Mouse (Mus musculus): Measurements from ENCODE around the gene Tmem222. TPM values are rescaled to one million over a fixed set of nuclear protein-coding genes. Genes with fewer than 3 reads are reported as not detected.

The Tmem222 gene
- total and polyA plus RNA-seq, 3 experiments: 25.2 to 33.5 (median 30.8) TPM

- DNase-seq (ENCODE audit: low spot score) (peak; percentile 86), ATAC-seq (ENCODE audit: extremely low read depth, insufficient number of reproducible peaks, low FRiP score, poor library complexity, severe bottlenecking) (peak; percentile 46; the same call in 1 of the 2 replicates)
- Histone ChIP-seq H3K36me3 (replicated peaks) (peaks cover 14% of the 10 kb centered on the region), H3K27me3 (ENCODE audit: insufficient read depth, low read length) (no peaks in the 10 kb centered on the region; the same call in 1 of the 2 replicates), H3K9me3 (replicated peaks) (peaks cover 4% of the 10 kb centered on the region; the same call in 1 of the 2 replicates), H3K4me3 (ENCODE audit: low read depth, low read length) (no peak overlapping the region; the same call in 1 of the 2 replicates), H3K4me1 (ENCODE audit: insufficient read depth, low read depth, low read length) (peaks cover 73% of the 10 kb centered on the region)
- no peak for TF ChIP-seq POLR2AphosphoS5 (IDR thresholded peaks at IDR 0.05; ENCODE audit: insufficient replicate concordance, low read depth, low read length)
- TF ChIP-seq TAL1 (conservative IDR thresholded peaks at IDR 0.05; ENCODE audit: low read depth, low read length): peak; percentile 57
Measured at GRCm38 (mm10) chr4:133237911-133238310, 39.7 kb downstream of the Tmem222 start.

DNA sequence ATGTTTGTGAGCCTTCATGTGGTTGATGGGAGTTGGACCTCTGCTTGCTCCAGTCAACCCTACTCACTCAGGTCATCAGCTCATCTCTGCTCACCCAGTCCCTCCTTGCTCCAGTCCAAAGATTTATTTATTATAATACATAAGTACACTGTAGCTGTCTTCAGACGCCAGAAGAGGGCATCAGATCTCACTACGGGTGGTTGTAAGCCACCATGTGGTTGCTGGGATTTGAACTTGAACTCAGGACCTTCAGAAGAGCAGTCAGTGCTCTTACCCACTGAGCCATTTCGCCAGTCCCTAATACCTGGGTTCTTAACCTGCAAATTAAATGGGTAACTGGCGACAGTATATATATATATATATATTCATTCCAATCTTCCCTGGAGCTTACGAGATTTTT lies 42.2 kb downstream of the Tmem222 start:
- H3K4me3 ChIP-seq (ENCODE audit: low read depth, low read length): no peak overlapping the region
- H3K4me1 ChIP-seq (ENCODE audit: insufficient read depth, low read depth, low read length): peaks cover 61% of the 10 kb centered on the region
- H3K27me3 ChIP-seq (ENCODE audit: insufficient read depth, low read length): peaks cover 2% of the 10 kb centered on the region; the same call in 1 of the 2 replicates
- peaks cover 5% of the 10 kb centered on the region for H3K36me3 ChIP-seq (replicated peaks)
- H3K9me3 ChIP-seq (replicated peaks): peaks cover 4% of the 10 kb centered on the region; the same call in 1 of the 2 replicates
- TF ChIP-seq CTCF (IDR thresholded peaks at IDR 0.05; ENCODE audit: low read depth, low read length) (no peak), POLR2AphosphoS5 (IDR thresholded peaks at IDR 0.05; ENCODE audit: insufficient replicate concordance, low read depth, low read length) (no peak), GATA2 (IDR thresholded peaks at IDR 0.05; ENCODE audit: borderline replicate concordance, low read depth, low read length) (no peak), GATA1 (IDR thresholded peaks at IDR 0.05; ENCODE audit: borderline replicate concordance, low read length) (no peak), TAL1 (conservative IDR thresholded peaks at IDR 0.05; ENCODE audit: low read depth, low read length) (no peak)
- no peak for DNase-seq (ENCODE audit: low spot score)
- ATAC-seq (ENCODE audit: extremely low read depth, insufficient number of reproducible peaks, low FRiP score, poor library complexity, severe bottlenecking): no peak

- Histone ChIP-seq H3K27me3 (ENCODE audit: insufficient read depth, low read length) (peaks cover 2% of the 10 kb centered on the region; the same call in 1 of the 2 replicates), H3K36me3 (replicated peaks) (peaks cover 3% of the 10 kb centered on the region), H3K4me1 (ENCODE audit: insufficient read depth, low read depth, low read length) (peaks cover 55% of the 10 kb centered on the region), H3K4me3 (ENCODE audit: low read depth, low read length) (no peak overlapping the region), H3K9me3 (replicated peaks) (peaks cover 4% of the 10 kb centered on the region; the same call in 1 of the 2 replicates)
- no peak for TF ChIP-seq GATA1 (IDR thresholded peaks at IDR 0.05; ENCODE audit: borderline replicate concordance, low read length)
- TF ChIP-seq POLR2AphosphoS5 (IDR thresholded peaks at IDR 0.05; ENCODE audit: insufficient replicate concordance, low read depth, low read length): no peak
- TF ChIP-seq GATA2 (IDR thresholded peaks at IDR 0.05; ENCODE audit: borderline replicate concordance, low read depth, low read length): no peak
- no peak for TF ChIP-seq CTCF (IDR thresholded peaks at IDR 0.05; ENCODE audit: low read depth, low read length)
- TF ChIP-seq TAL1 (conservative IDR thresholded peaks at IDR 0.05; ENCODE audit: low read depth, low read length): no peak
- ATAC-seq (ENCODE audit: extremely low read depth, insufficient number of reproducible peaks, low FRiP score, poor library complexity, severe bottlenecking) (no peak), DNase-seq (ENCODE audit: low spot score) (no peak)
Measured at GRCm38 (mm10) chr4:133234771-133235170, 42.8 kb downstream of the Tmem222 start.

DNA sequence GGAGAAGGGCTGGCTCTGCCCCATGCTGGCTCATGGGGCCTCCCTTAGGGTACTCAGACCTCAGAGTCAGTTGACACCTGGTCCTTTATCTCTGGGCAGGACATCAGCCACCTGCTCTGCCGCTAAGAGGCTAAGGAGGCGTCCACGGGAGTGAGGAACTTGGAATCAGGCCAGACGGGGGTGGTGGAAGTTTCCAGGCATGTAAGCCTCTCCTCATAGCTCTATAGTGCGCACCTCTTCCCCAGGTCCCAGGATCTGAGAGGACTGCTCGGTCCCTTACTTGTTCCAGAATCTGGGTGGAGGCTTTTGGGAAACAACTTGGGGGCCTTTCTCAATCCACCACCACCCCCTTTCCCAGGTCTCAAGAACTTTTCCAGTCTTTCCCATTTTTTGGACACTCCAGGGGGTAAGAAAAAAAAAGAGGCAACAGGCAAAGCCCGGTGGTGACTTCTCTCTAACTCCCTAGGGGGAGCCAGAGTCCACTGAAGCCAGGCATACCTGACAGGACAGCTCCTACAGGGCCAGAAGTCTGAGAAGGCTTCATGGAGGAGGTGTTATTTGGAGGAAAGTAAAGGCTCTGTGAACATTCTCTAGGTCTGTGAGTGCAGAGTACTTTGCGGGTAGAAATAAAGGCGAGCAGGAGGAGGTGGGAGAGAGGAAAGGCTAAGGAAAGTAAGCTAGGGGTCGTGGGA lies 44.2 kb downstream of the Tmem222 start:
- DNase-seq (ENCODE audit: low spot score): no peak
- no peak overlapping the region; the same call in 1 of the 2 replicates for H3K4me3 ChIP-seq (ENCODE audit: low read depth, low read length)
- peaks cover 4% of the 10 kb centered on the region; the same call in 1 of the 2 replicates for H3K9me3 ChIP-seq (replicated peaks)
- peaks cover 43% of the 10 kb centered on the region for H3K4me1 ChIP-seq (ENCODE audit: insufficient read depth, low read depth, low read length)
- TF ChIP-seq CTCF (IDR thresholded peaks at IDR 0.05; ENCODE audit: low read depth, low read length): 0 out of 2 replicates have a peak, but pooled peaks have one; percentile 12
- no peak for TF ChIP-seq GATA1 (IDR thresholded peaks at IDR 0.05; ENCODE audit: borderline replicate concordance, low read length)
- no peak for TF ChIP-seq POLR2AphosphoS5 (IDR thresholded peaks at IDR 0.05; ENCODE audit: insufficient replicate concordance, low read depth, low read length)
- H3K27me3 ChIP-seq (ENCODE audit: insufficient read depth, low read length): peaks cover 8% of the 10 kb centered on the region; the same call in 1 of the 2 replicates
- no peak for ATAC-seq (ENCODE audit: extremely low read depth, insufficient number of reproducible peaks, low FRiP score, poor library complexity, severe bottlenecking)
- H3K36me3 ChIP-seq (replicated peaks): no peaks in the 10 kb centered on the region

GRCm38 (mm10) chr4:133229582-133229981 lies 48.0 kb downstream of the Tmem222 start:
- ATAC-seq (ENCODE audit: extremely low read depth, insufficient number of reproducible peaks, low FRiP score, poor library complexity, severe bottlenecking): no peak
- Histone ChIP-seq H3K9me3 (replicated peaks) (no peaks in the 10 kb centered on the region), H3K4me1 (ENCODE audit: insufficient read depth, low read depth, low read length) (peaks cover 24% of the 10 kb centered on the region), H3K36me3 (replicated peaks) (no peaks in the 10 kb centered on the region), H3K4me3 (ENCODE audit: low read depth, low read length) (no peak overlapping the region), H3K27me3 (ENCODE audit: insufficient read depth, low read length) (peaks cover 21% of the 10 kb centered on the region)
- TF ChIP-seq GATA2 (IDR thresholded peaks at IDR 0.05; ENCODE audit: borderline replicate concordance, low read depth, low read length): no peak
- TF ChIP-seq GATA1 (IDR thresholded peaks at IDR 0.05; ENCODE audit: borderline replicate concordance, low read length): no peak
- TF ChIP-seq TAL1 (conservative IDR thresholded peaks at IDR 0.05; ENCODE audit: low read depth, low read length): no peak
- no peak for TF ChIP-seq POLR2AphosphoS5 (IDR thresholded peaks at IDR 0.05; ENCODE audit: insufficient replicate concordance, low read depth, low read length)
- no peak for DNase-seq (ENCODE audit: low spot score)

GRCm38 (mm10) chr4:133227636-133228035 lies 50.0 kb downstream of the Tmem222 start:
- ATAC-seq (ENCODE audit: extremely low read depth, insufficient number of reproducible peaks, low FRiP score, poor library complexity, severe bottlenecking) (no peak), DNase-seq (ENCODE audit: low spot score) (no peak)
- Histone ChIP-seq H3K27me3 (ENCODE audit: insufficient read depth, low read length) (peaks cover 40% of the 10 kb centered on the region), H3K4me3 (ENCODE audit: low read depth, low read length) (no peak overlapping the region), H3K9me3 (replicated peaks) (no peaks in the 10 kb centered on the region), H3K4me1 (ENCODE audit: insufficient read depth, low read depth, low read length) (peaks cover 18% of the 10 kb centered on the region), H3K36me3 (replicated peaks) (no peaks in the 10 kb centered on the region)
- TF ChIP-seq TAL1 (conservative IDR thresholded peaks at IDR 0.05; ENCODE audit: low read depth, low read length): no peak
- TF ChIP-seq GATA1 (IDR thresholded peaks at IDR 0.05; ENCODE audit: borderline replicate concordance, low read length): no peak
- TF ChIP-seq POLR2AphosphoS5 (IDR thresholded peaks at IDR 0.05; ENCODE audit: insufficient replicate concordance, low read depth, low read length): no peak
- no peak for TF ChIP-seq GATA2 (IDR thresholded peaks at IDR 0.05; ENCODE audit: borderline replicate concordance, low read depth, low read length)
- TF ChIP-seq CTCF (IDR thresholded peaks at IDR 0.05; ENCODE audit: low read depth, low read length): no peak
